Mouse (Mus musculus) adrenal gland, postnatal 14 days (tissue): ENCODE data around the gene Gm9045. TPM values are rescaled to one million over a fixed set of nuclear protein-coding genes. Genes with fewer than 3 reads are reported as not detected.
"Not testable (repeated sequence)": the region's sequence is repeated elsewhere in the genome, so short reads cannot be mapped to it uniquely, and the experiment has no call there.

Experiments
- DNase-seq: peaks from one replicate; pipeline ENCODE4 v3.0.0; 2021; ENCODE audit warnings: mixed read lengths
- long read RNA-seq, 2 experiments: library from polyadenylated mRNA; stranded (forward); transcript quantifications; one replicate each; pipeline ENCODE4 v2.0.0; 2021
- total RNA-seq: library from RNA; stranded (reverse); gene quantifications from 2 replicates; pipeline ENCODE4 v1.2.3, GENCODE M21; 2021

Gm9045 gene
- total RNA-seq, result not detected in 2 replicates
- long read RNA-seq, experiment 1, result 0 reads
- long read RNA-seq, experiment 2, result 0 reads

GRCm38 (mm10) chr10:118337731-118338130 is at the start of gene Gm9045:
Gm9045 (minus strand) TSS chr10:118337831.
- not testable (repeated sequence) for DNase-seq

- peak; percentile 90 for DNase-seq
Measured at GRCm38 (mm10) chr10:118370443-118370842, 32.8 kb upstream of the Gm9045 start.

GRCm38 (mm10) chr10:118369518-118369917 is 31.9 kb upstream of the Gm9045 start:
- no peak for DNase-seq

GRCm38 (mm10) chr10:118354005-118354404 is 16.4 kb upstream of the Gm9045 start, which contains the start of gene Gm9049:
Gm9049 (minus strand) TSS chr10:118354105.
- not testable (repeated sequence) for DNase-seq

GRCm38 (mm10) chr10:118348579-118348978 is 10.9 kb upstream of the Gm9045 start, which contains the start of gene Gm9048:
Gm9048 (minus strand) TSS chr10:118348679.
- not testable (repeated sequence) for DNase-seq

- DNase-seq, result not testable (repeated sequence)
Measured at GRCm38 (mm10) chr10:118343155-118343554, 5.5 kb upstream of the Gm9045 start, which contains the start of gene Gm9046. Gm9046 (minus strand) TSS chr10:118343255.

GRCm38 (mm10) chr10:118332308-118332707 is 5.3 kb downstream of the Gm9045 start, which contains the start of gene Gm9044:
Gm9044 (minus strand) TSS chr10:118332408.
- DNase-seq, result not testable (repeated sequence)

- DNase-seq, result not testable (repeated sequence)
Measured at GRCm38 (mm10) chr10:118326869-118327268, 10.8 kb downstream of the Gm9045 start, which contains the start of gene Gm9040. Gm9040 (minus strand) TSS chr10:118326969.

DNA sequence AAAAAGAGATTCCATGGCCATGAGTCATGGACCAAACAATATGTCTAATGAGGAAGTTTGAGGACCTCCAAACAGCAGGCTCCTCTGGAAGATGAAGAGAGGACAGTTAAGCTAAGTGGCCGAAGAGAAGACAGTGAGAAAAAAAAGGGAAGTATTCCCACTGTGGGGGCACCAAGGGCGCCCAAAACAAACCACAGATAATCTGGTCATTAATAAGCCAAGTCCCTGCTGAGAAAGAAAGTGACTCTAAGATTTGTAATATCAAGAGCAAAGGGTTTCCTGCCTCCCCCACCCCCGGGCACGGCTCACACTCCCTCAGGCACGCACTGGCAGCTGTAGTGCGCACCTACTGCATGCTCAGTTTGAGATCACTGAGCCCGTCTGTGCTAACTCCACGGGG is 18.6 kb downstream of the Gm9045 start:
- no peak for DNase-seq

GRCm38 (mm10) chr10:118302133-118302532 is 35.5 kb downstream of the Gm9045 start:
- not testable (repeated sequence) for DNase-seq

GRCm38 (mm10) chr10:118294938-118295337 is 42.7 kb downstream of the Gm9045 start, which contains the start of gene Iltifb:
Iltifb (minus strand) TSS chr10:118295038.
- DNase-seq, result no peak

Other genes starting within 250 kb of the Gm9045 start
- gene Mdm1, start 196.0 kb downstream of the Gm9045 start, total RNA-seq, result 15.7 and 17.6 TPM in 2 replicates
- not detected in 2 replicates for gene Il22, start 132.9 kb downstream of the Gm9045 start, total RNA-seq
- gene Gm32717, start 97.1 kb downstream of the Gm9045 start, total RNA-seq, result 0.45 and 0.52 TPM in 2 replicates
- gene Gm32802, start 79.1 kb downstream of the Gm9045 start, total RNA-seq, result 0.45 and 0.52 TPM in 2 replicates
- not detected in 2 replicates for gene Iltifb, start 42.8 kb downstream of the Gm9045 start, total RNA-seq
- gene Gm9040, start 10.9 kb downstream of the Gm9045 start, total RNA-seq, result not detected in 2 replicates
- gene Gm9044, start 5.4 kb downstream of the Gm9045 start, total RNA-seq, result not detected in 2 replicates
- not detected in 2 replicates for gene Gm9046, start 5.4 kb upstream of the Gm9045 start, total RNA-seq
- not detected in 2 replicates for gene Gm9048, start 10.8 kb upstream of the Gm9045 start, total RNA-seq
- not detected in 2 replicates for gene Gm9049, start 16.3 kb upstream of the Gm9045 start, total RNA-seq
- not detected in 2 replicates for gene Ifng, start 103.2 kb upstream of the Gm9045 start, total RNA-seq